Mouse (Mus musculus) liver, postnatal 0 days (tissue): Measurements from ENCODE around the gene Fam3c.

ENCODE experiments used
- CTCF ChIP-seq: sonication (generic); IDR thresholded peaks from 2 replicates; pipeline ENCODE4 v1.5.1; 2016; ENCODE audit warnings: antibody characterized with exemption, low read depth
- EP300 ChIP-seq: IDR thresholded peaks from 2 replicates; pipeline ENCODE4 v1.6.1; 2016; ENCODE audit warnings: antibody characterized with exemption, low read depth, mild to moderate bottlenecking

DNA sequence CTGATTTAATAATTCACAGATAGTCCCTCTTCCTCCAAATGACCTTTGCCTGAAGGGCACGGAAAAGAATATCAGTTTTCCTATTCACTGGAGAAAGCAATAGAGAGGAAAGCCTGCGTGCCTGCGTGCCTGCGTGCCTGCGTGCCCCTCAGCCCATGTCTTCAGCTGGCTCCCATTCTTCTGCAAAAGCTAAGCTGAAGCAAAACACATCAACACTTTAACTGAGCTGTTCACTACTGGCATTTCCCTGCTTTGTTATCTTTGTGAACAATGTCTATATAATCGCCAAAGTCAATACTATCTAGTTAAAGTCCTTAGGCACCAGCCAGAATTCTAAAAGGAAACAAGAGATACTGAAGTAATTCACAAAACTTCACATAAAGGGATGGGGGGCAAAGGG lies 11.6 kb downstream of the Fam3c start:
- TF ChIP-seq EP300 = no peak
- TF ChIP-seq CTCF = no peak
